Mouse (Mus musculus): ENCODE measurements at regions not wholly inside any gene's neighbourhood (a gene's known extent, or its start where the extent isn't known, plus 50 kb on each side); places are given as distances from the start of the nearest gene placed in this dataset.

GRCm38 (mm10) chr15:61240344-61240743 lies 317.5 kb upstream of the A1bg start:
- TF ChIP-seq POLR2A (IDR thresholded peaks at IDR 0.05; ENCODE audit: borderline replicate concordance, extremely low read depth, insufficient read depth, insufficient read length, poor library complexity, severe bottlenecking) = no peak
- no peak for TF ChIP-seq CTCF (IDR thresholded peaks at IDR 0.05; ENCODE audit: borderline replicate concordance, extremely low read depth, insufficient read depth, insufficient read length)

Measured in brain, embryonic 14.5 days (tissue).